Mouse (Mus musculus): ENCODE data around the gene Kcnk5. TPM values are rescaled to one million over a fixed set of nuclear protein-coding genes. Genes with fewer than 3 reads are reported as not detected.

The Kcnk5 gene
- total RNA-seq, 2 experiments from 2014 or later = 0.69 to 0.95 TPM

GRCm38 (mm10) chr14:20165413-20165812 lies 16.2 kb downstream of the Kcnk5 start:
- peak; percentile 36 to 52 for DNase-seq

DNA sequence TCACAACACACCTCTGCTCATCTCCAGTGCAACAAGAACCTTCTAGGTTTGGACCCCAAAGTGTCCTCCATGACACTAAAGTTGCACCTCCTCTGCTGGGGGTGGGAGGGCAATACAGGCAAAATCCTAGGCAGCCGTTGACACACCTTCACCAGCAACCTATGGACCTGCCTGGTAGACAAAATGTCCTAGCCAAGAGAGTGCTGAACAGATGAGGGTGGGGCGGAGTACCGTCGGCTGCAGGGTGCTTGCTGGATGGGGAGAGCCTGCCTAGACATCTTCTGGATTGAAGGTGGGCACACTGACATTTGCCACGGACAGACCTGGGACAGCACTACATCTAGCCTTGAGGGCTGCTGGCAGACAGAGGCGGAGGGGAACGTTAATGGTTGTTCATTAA lies 17.2 kb downstream of the Kcnk5 start:
- DNase-seq = no peak

DNA sequence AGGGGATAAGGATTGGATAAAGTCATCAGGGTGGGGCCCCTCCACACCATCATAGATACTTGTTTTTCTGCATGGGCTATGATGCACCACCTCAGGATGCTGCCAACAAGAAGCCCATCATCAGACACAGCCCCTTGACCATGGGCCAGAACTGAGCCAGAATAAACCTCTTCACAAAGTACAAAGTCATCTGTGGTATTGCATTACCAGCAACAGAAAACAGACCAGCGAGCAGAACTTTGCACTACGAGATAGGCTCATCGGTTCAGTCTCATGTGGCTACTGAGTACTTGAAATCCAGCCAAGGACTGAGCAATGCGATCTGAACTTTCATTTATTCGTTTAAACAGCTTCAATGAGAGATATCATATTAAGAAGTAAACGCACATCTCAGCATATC lies 18.9 kb downstream of the Kcnk5 start:
- peak; percentile 18 to 31 for DNase-seq

DNA sequence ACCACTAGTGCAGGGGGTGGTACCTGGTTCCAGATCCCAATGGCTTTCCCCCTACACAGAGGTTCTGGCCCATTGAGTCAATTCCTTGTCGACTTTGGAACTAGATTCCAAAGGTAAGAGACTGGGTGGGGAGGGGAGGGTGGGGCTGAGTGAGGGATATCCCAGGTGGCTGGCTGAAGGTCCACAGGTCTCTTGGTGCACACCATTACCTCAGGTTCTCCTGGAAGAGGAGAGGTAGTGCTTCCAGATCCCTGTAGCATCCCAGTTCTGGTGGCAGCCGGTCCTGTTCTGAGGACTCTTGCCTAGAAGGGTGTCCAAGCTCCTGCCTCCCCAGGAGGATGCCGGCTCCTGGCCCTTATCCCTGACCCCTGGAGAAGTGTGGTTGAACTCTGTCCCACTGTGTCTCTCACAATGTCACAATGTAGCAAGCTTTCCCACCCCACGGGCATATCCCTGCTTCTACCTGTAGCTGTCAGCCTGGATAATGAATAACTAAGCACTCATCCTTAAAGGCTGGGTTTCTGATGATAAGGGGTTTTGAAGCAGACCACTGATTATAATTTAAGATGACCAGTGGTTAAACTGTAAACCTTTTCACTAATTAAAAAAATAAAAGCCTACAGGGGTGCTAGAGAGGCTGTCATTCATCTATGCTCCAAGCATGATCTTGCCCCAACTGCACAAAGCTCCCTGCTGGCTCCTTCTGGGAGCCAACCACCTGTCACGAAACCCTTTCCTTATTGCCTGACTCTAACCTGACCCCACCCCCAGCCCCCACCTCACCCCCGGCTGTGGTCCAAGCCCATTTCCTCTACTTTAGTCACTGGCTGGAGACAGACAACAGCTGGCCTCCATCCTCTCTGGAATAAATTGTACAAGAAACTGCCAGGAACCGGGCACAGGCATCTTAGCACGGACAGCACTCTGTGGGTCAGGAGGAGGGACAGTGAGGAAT lies 22.6 kb downstream of the Kcnk5 start:
- DNase-seq = no peak

GRCm38 (mm10) chr14:20157595-20157994 lies 24.0 kb downstream of the Kcnk5 start:
- DNase-seq = no peak

GRCm38 (mm10) chr14:20155718-20156117 lies 25.9 kb downstream of the Kcnk5 start:
- DNase-seq = no peak

- no peak for DNase-seq
These were observed 26.7 kb downstream of the Kcnk5 start for GRCm38 (mm10) chr14:20154937-20155336.

- no peak for DNase-seq
These were observed 27.4 kb downstream of the Kcnk5 start for GRCm38 (mm10) chr14:20154245-20154644.

GRCm38 (mm10) chr14:20149127-20150080 lies 32.2 kb downstream of the Kcnk5 start:
- DNase-seq = no peak

- no peak for DNase-seq
These were observed 33.1 kb downstream of the Kcnk5 start for GRCm38 (mm10) chr14:20148514-20148913.

DNA sequence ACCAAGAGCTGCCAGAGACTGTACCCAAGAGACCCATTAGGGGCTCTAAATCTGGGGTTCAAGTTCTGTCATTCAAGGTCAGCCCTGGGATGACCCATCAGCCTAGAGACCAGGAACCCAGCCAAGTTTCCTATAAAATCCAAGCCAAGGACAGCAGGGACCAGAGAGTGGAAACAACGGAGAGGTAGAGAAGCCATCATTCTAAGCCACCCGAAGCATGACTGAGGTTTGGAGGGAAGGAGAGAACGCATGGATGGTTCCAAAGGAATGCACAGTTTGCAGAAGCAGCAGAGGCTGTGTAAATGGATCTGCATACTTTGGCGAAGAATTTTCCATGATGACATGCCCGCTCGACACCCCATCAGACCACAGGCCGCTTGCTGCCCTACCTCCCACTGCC lies 33.8 kb downstream of the Kcnk5 start:
- DNase-seq = no peak

DNA sequence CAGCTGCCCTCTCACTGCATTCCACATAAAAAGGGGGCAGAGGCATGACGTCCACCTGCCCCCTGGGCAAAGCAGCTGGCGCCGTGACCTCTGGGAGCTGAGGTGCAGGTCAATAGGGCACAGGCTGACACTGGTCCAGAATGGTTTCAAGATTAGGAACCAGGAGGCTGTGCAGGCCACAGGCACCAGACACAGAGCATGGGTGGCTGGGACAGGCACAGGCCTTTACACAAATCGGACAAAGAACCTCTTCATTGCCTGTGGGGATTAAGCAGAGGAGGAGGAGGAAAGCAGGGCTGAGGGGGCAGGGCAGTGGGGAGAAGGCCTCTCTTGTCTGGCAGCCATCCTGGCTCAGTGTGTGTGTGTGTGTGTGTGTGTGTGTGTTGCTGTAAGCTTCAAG lies 37.5 kb downstream of the Kcnk5 start:
- DNase-seq = no peak

DNA sequence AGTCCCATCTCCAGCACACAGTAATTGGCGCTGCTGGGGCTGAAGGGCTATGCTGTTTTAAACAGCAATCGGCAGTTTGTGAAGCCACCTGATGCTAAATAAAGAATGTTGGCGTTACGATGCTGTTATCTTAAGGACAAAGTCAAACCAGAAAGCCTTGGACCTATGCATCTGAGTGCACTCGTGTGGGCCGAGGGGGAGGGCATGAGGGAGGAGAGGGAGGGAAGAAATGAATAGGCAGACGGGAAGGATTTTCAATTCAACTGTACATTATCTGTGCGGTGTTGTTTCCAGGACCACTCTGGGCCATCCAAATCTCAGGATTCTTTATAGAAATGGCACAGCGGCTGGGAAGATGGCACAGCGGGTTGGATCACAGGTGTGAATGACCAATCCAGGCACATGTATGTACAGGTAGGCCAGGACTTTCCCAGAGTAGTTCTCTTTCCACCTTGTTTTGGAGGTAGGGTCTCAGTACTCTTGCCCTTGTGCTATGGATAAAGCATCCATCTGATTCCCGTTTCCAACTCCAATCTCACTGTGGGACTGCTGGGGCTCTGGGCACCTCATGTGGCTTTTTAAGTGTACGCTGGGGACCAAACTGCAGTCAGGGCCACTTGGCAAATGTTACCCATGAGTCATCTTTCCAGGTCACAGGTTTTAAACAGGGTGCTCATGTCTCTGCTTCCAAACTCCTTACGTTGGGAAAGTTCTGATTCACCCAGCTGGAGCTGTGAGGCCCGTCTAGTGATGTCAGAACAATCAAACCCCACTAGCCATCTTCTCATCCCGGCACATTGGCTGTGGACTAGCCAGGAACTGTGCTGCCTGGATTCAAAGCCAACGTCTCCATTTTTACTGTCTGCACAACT lies 42.9 kb downstream of the Kcnk5 start, which contains the start of gene Saysd1:
Gene Saysd1, minus strand, starts transcription at position 51 of the 872 bp plus-strand sequence.
- DNase-seq = no peak

- DNase-seq = no peak
These were observed 46.5 kb downstream of the Kcnk5 start for GRCm38 (mm10) chr14:20134965-20135671.

DNA sequence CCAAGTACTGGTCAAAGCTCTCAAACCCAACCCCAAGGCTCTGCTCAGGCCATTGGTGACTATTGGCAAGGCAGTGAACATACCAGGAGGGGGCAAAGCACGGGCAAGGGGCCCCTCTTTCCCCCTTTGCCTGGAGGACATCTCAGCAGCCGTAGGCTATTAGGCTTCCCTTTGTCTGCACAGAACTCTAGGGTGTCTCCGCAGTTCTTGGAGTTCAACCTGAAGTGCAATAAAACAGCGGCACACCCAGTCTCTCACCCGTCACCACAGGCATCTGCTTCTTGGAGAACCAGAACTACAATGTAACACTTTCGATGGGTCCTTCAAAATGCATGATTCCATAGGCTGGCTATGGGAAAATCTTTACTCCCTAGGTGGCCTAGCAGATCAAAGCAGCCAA lies 53.4 kb downstream of the Kcnk5 start:
- DNase-seq = no peak

DNA sequence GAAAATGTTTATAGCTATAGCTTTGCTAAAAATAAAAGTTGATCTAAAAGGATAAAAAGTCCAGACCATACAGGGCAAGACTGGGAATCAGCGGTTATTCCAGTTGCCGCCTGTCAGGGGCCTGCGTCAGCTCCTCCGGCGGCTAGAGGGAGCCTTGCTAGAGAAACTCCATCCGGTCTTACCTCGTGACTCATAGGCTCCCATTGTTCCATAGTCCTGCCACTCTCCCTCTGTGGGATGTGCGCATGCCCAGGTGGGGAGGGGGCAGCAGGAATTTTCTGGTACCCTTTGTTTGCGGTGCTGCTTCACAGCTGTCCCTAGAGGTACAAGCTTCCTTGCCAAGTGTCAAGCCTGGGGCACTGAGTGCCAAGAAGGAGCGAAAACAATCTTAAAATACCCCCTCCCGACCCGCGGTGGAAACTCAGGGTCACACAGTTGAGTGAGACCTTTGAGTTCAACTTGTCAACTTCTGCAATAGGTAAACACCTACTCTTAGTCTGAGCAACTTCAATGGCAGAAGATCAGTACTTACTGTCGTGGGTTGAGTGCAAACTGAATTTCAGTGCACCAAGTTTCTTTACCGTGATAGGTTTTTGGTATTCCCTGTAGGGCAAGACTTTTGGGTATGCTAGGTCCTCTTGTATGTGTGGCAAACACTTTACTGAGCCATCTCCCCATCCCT lies 54.1 kb downstream of the Kcnk5 start:
- DNase-seq = no peak

DNA sequence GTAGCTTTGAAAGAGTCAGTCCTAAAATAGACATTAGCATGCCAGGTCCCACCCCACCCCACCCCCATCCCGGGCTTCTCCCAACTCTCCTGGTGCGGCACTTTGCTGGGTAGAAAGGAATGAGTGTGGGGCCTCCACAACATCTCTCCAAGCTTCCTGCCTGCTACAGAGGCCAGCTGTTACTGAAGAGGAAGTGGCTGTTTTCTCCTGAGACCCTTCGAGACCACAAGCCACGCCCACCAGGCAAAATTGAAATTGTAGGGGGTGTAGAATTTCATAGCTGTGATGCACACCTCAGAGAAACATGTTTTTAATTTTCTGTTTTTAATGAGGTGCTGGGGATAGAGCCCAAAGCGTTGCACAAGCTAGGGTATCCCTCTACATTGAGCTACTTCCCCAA lies 60.7 kb downstream of the Kcnk5 start:
- DNase-seq = no peak

DNA sequence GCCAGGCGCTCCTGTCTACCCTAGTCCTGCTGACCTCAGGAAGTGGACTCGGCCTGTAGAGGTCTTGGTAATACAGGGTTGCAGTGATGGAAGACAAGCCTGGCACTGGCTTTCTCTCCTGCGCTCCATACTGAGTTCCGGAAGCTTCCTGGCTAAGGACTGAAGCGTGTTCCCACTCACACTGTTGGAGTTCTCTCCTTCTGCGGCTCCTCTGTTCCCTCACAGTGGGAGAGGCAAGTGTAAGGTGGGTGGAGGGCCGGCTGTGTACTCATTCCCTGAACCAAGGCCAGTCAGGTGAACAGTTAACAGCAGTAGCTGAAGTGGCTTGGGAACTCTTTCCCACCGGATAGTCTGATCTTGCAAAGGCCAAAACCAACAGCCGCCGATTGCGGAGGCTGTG lies 61.6 kb downstream of the Kcnk5 start:
- no peak for DNase-seq

- DNase-seq = peak; percentile 17 to 26
These were observed 65.4 kb downstream of the Kcnk5 start for GRCm38 (mm10) chr14:20116149-20116605.

DNA sequence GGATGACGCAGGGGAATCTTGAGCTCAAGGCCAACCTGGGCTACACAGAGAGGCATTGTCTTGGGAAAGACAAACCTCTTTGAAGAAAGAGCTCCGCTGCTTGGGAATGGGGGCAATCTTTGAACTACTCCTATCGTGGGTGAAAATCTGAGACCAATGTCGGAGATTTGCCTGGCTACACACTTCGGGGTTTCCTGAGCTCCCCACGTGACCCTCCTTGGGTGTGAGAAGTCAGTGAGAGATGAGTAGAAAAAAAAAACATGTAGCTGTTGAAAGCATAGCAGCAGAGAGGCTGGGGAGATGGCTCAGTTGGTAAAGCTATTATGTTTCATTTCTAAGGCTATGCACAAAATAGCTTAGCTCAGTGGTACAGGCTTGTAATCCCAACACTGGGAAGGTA lies 66.7 kb downstream of the Kcnk5 start:
- DNase-seq = no peak

Measured in heart, adult 18-20 months (tissue).